In genomic region chr2:129093926-129094724, GRCm38 (mm10) we compare ENCODE assay signal across 17 mouse cellular contexts. TPM values are rescaled to one million over a fixed set of nuclear protein-coding genes. Genes with fewer than 3 reads are reported as not detected.
DNase-seq lines count a peak whose midpoint lies in the region; ATAC-seq and TF ChIP-seq lines count a peak whose summit lies in the region.
"Had no signal": no experiment of that assay in that cellular context is flagged by ENCODE, and none has a peak within 500 bp of the region (broad histone marks: within the 10 kb centered on the region; RNA-seq: fewer than 3 reads in every experiment).

No protein-coding gene starts in this region.

- no peak for ATAC-seq in megakaryocyte-erythroid progenitor cell, adult 5-6 weeks (replicated peaks; ENCODE audit: low FRiP score, low TSS enrichment, poor library complexity, severe bottlenecking)
- ATAC-seq: CD4-positive, CD25-positive, alpha-beta regulatory T cell, adult 4 months; midbrain, embryonic 16.5 days; Patski had no signal

- TF ChIP-seq CTCF in layer of hippocampus, adult 2 months (conservative IDR thresholded peaks at IDR 0.05), result peak; percentile 49

- DNase-seq in layer of hippocampus, adult 2 months (ENCODE audit: low spot score in 2 of 2), result peak; percentile 23 to 25
- DNase-seq in layer of hippocampus, adult 11-12 months (ENCODE audit: low spot score), result no peak
- DNase-seq in right cerebral cortex, adult 2 months (ENCODE audit: low spot score in 2 of 2), result peak; percentile 65 to 71
- no peak for DNase-seq in right cerebral cortex, postnatal 25 days
- DNase-seq in frontal cortex, postnatal 36 days (ENCODE audit: low spot score in 2 of 2), result peak; percentile 58 to 70
- peak; percentile 32 for DNase-seq in lung, postnatal 36 days
- DNase-seq: adrenal gland, postnatal 10 days; cerebellum, adult 11 months; gastrocnemius, postnatal 14 days had no signal

- no peak overlapping the region for H3K4me3 ChIP-seq in layer of hippocampus, adult 2 months
- H3K4me3 ChIP-seq: heart, embryonic 13.5 days; lung, embryonic 15.5 days had no signal

- H3K27ac ChIP-seq in layer of hippocampus, adult 2 months, result no peak overlapping the region
- H3K27ac ChIP-seq: heart, embryonic 13.5 days; hindbrain, embryonic 14.5 days; lung, embryonic 15.5 days had no signal

RNA-seq across cellular contexts. Expression of gene Polr1b, which starts 6.7 kb away (rescaled TPM):
- 10 to 100 TPM; 16.2 to 17.2 TPM for total RNA-seq in layer of hippocampus, adult 2 months (2021)
- 68.1 and 87.8 TPM in 2 replicates for total RNA-seq in megakaryocyte-erythroid progenitor cell, adult 5-6 weeks (2014; fragmentation: Nextera tagmentation)
- 49.4 and 79.1 TPM in 2 replicates for total RNA-seq in megakaryocyte-erythroid progenitor cell, adult 5-6 weeks (2017)

RNA-seq across cellular contexts. Expression of gene Ttl, which starts 28.4 kb away (rescaled TPM):
- total RNA-seq in layer of hippocampus, adult 2 months (2021), result 10 to 100 TPM; 33.2 to 33.5 TPM
- total RNA-seq in megakaryocyte-erythroid progenitor cell, adult 5-6 weeks (2014; fragmentation: Nextera tagmentation), result 1.0 and 3.4 TPM in 2 replicates
- 3.8 and 5.8 TPM in 2 replicates for total RNA-seq in megakaryocyte-erythroid progenitor cell, adult 5-6 weeks (2017)

RNA-seq across cellular contexts. Expression of gene Chchd5, which starts 35.4 kb away (rescaled TPM):
- total RNA-seq in layer of hippocampus, adult 2 months (2021), result 10 to 100 TPM; 12.1 to 14.1 TPM
- 16.5 and 17.3 TPM in 2 replicates for total RNA-seq in megakaryocyte-erythroid progenitor cell, adult 5-6 weeks (2014; fragmentation: Nextera tagmentation)
- 6.8 and 10.7 TPM in 2 replicates for total RNA-seq in megakaryocyte-erythroid progenitor cell, adult 5-6 weeks (2017)

RNA-seq across cellular contexts. Expression of gene Vinac1, which starts 46.2 kb away (rescaled TPM):
- total RNA-seq in layer of hippocampus, adult 2 months (2021), result under 1 TPM; 0.08 to 0.10 TPM
- not detected in 2 replicates for total RNA-seq in megakaryocyte-erythroid progenitor cell, adult 5-6 weeks (2014; fragmentation: Nextera tagmentation)
- not detected in 2 replicates for total RNA-seq in megakaryocyte-erythroid progenitor cell, adult 5-6 weeks (2017)
- total RNA-seq: layer of hippocampus, postnatal 25 days had no signal

Comparison
In these comparisons a context has a peak if more than half of its experiments do, and no peak if none do; other contexts are left out.
1. DNase-seq: peak in layer of hippocampus, adult 2 months (2 of 2), right cerebral cortex, adult 2 months (2 of 2), frontal cortex, postnatal 36 days (2 of 2) and lung, postnatal 36 days (single experiment); none in layer of hippocampus, adult 11-12 months (single experiment) and right cerebral cortex, postnatal 25 days (single experiment).
2. RNA of gene Ttl, which starts 28.4 kb away (total RNA-seq): 33.2 to 33.5 TPM in layer of hippocampus, adult 2 months; 1.0 to 5.8 TPM in megakaryocyte-erythroid progenitor cell, adult 5-6 weeks; every median in the first group is over 4 times any median in the second.